Mouse (Mus musculus) mature B cell (primary cell): Measurements from ENCODE around the gene Myrip.

Source experiments
- in situ Hi-C: fragments of 300-500 bp; cut with MboI; formaldehyde crosslinking; loops from 2 replicates; pipeline ENCODE4 v1.14.3; 2019

Myrip gene

DNA sequence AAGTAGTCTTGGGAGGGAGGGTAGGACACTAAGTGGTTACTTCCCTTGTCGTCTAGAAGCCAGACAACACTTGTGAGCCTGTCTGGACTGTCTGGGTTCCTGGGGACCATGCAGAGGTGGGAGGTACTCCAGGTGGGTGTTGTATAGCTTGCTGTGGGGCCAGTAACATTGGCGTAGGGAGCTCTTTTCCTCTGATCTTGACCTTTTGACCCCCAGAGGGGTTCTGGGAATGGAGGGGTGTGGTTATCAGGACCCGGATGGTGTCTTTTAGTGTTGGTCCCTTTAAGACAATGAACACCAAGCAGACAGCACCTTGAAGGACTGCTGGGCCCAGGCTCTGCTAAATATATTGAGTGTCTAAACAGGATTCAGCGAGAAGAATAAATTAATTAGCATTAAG is 36.9 kb downstream of the Myrip start:
- in situ Hi-C loops = no loop called here

GRCm38 (mm10) chr9:120339975-120340695 is 38.8 kb downstream of the Myrip start:
- in situ Hi-C loops = no loop called here

- in situ Hi-C loops = no loop called here
These were observed 41.9 kb downstream of the Myrip start for GRCm38 (mm10) chr9:120343123-120343790.

GRCm38 (mm10) chr9:120345651-120346151 is 44.4 kb downstream of the Myrip start:
- in situ Hi-C loops = no loop called here

- in situ Hi-C loops = no loop called here
These were observed 47.8 kb downstream of the Myrip start for GRCm38 (mm10) chr9:120349145-120349544.

DNA sequence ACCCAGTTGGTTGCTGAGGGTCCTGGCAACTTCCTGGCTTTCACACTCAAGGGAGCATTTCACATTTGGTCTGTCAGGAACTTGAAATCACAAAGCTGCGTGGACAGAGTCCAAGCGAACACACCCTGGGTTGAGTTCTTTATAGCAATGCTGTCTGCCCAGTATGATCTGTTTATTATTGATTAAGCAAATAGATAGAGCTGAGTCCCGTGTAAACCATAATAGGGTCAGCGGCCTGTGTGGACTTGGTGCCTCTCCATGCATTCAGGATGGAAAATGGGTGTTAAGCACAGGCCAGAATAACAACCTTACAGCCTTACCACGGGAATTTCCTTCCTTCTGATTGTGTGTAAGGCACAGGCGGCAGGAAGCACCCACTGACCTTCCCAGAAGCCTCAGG is 49.0 kb downstream of the Myrip start:
- in situ Hi-C loops = no loop called here

DNA sequence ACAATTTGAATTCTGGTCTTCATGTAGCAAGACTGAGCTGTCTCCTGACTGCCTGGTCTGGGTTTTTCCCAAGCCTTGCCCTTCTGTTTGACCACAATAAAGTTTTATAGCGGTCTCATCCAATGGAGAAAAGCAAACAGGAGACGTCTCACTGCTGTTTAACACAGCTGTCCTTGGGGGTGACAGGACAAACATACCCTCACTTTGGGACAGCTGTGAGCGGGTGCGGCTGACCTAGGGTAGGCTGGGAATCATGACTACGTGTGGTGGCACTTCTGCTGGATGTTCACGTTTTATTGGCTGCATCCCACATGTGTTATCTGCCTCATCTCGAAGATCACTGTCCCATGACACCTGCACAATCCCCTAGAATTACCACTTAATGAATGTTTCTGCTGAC is 49.7 kb downstream of the Myrip start:
- in situ Hi-C loops = no loop called here

DNA sequence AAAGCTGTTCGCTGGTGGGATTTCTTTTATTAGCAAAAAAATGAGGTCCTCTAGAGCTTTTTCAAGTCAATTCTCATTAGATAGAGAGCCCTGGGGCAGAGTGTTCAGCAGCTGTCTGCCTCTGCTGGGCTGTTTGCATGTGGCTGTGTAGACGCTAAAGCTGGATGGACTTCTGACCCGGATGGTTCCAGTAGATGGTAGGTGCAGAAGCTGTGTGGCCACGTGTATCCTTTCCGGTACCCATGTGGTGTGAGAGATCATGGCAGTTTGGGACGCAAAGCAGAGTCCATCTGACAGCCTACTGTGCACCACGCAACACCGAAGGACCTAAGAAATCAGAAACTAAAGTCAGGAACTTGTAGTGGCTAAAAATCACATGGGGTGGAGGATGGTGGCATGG is 50.2 kb downstream of the Myrip start:
- in situ Hi-C loops = no loop called here

DNA sequence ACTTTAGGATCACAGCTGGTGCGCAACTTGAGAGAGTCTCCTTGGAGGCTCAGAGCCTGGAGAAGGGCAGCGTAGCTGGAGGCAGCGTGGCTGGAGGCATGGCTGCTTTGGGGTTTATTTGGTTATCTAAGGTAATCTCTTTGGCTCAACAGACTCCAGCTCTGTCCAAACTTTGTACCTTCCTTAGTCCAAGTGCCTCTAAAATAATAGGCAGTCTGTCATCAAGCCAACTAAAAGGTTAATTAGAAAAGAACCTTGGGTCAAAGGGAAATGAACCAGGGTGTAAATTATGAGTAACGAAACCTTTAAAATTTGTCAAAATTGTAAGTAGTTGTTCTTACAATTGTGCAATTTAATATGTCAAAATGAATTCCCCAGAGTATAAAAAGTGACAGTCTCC is 51.7 kb downstream of the Myrip start:
- in situ Hi-C loops = no loop called here

- in situ Hi-C loops = no loop called here
These were observed 52.7 kb downstream of the Myrip start for GRCm38 (mm10) chr9:120353967-120354366.

DNA sequence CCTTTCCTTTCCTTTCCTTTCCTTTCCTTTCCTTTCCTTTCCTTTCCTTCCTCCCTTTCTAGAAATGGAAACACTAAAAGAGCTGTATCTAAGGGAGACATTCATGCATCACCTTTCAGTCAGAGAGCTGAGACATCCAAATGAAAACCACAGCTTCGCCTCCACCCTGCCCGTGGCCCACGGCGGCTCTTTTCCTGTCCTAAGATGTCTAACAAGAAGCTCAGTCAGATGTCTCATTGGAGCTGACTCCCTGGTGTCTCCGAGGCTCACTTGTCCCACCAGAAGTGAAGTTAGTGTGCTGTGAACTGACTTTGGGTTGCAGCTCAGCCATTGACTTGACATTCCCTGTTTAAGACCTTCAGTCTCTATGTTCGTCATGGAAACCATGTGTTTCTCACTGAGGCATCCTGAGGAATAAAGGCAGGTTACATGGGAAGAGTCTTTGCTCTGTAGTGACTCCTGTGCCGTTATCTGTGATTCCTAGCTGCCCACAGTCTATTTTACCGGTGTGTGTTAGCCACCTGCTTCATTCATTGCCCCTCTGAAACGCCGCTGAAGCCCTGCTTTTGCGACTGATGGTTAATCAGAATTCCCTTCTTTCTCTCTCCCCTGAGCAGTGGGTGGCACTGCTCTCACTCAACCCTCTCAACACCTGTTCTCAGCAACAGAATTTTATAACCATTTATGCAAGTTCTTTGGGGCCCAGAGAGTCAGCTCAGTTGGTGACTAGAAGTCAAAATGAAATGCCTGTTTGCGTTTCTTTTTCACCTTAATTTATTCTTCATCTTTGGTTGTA is 53.4 kb downstream of the Myrip start:
- in situ Hi-C loops = no loop called here

GRCm38 (mm10) chr9:120356490-120356889 is 55.2 kb downstream of the Myrip start:
- in situ Hi-C loops = no loop called here

- in situ Hi-C loops = no loop called here
These were observed 56.7 kb downstream of the Myrip start for GRCm38 (mm10) chr9:120358060-120358459.

DNA sequence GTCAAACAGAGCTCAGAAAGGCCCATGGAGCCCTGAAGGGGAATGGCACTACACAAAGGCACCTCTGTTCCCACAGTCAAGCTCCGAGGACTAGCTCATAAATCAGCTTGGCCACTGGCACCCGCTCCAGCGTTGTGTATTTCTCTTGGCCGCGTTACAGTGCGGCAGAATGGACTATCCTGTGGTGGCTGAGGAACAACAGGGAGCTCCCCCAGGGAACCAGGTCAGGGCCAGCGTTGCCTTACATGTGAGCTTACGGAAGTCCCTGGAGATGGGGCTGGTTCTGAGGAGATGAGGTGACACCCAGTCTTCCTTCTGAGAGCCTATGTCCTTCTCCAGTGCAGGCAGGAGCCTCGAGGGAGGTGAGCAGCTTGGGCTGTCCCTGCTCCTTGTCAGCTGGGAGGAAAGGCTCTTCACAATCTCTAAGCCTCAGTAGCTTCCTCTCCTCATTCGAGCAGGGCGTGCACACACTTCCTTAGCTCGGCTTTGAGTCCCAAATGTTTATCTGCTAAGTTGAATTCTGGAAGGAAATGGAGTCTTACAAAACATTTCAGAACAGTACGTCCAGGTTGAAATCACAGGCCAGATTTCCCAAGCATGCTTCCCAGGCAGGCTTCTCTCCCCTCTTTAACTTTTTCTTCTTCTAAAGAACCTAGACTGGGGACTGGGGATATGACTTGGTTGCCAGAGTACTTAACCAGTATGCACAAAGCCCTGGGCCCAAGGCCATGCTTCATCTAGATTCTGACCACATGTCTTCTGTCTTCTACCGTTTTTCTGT is 59.3 kb downstream of the Myrip start:
- in situ Hi-C loops = no loop called here

DNA sequence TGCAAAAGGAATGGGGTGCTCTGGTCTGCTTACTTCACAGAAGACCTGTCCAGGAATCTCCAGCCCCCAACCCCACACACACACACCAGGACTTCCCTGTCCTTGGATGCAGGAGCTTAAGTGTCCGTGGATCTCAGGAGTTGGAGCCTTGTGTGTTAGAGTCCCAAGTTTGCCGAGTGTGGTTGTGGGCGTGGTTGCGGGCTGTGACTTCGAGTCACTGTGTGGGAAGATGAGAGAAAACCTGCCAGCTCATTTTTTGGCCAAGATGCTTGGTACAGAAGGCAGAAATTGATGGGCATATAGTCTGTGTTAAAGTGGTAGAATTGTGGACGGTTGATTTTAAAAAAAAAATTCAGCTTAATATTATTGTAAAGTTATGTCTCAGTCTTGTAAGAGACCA is 60.3 kb downstream of the Myrip start:
- in situ Hi-C loops = no loop called here

- in situ Hi-C loops = no loop called here
These were observed 61.4 kb downstream of the Myrip start for GRCm38 (mm10) chr9:120362684-120363083.

GRCm38 (mm10) chr9:120364653-120365283 is 63.5 kb downstream of the Myrip start:
- in situ Hi-C loops = no loop called here

DNA sequence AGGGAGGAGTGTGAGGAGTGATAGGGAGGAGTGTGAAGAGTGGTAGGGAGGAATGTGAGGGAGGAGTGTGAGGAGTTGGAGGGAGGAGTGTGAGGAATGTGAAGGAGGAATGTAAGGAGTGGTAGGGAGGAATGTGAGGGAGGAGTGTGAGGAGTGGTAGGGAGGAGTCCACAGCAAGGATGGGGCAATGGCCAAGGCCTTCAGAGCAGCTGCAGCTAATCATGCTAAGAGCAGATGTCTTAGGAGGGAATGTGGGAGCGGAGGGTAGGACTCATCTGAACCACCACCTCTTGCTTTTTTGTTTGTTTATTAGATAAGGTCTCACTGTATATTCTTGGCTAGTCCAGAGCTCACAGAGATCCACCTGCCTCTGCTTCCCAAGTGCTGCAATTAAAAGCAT is 66.2 kb downstream of the Myrip start:
- in situ Hi-C loops = no loop called here

DNA sequence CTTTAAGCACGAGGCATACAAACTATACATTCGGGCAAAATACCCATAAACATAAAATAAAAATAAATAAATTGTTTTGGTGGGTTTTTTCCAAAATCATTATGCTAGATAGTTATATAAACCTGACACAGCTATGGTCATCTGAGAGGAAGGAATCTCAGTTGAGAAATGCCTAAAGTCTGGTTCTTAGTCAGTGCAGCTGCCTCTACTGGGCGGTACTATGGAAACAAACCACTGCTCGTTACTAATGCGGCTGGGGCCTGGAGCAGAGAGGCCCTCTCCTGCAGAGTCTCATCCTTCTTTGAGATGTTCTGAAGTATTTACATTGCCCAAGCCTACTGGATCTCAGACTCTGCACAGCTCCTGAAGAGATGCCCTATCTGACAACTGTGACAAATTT is 70.3 kb downstream of the Myrip start:
- in situ Hi-C loops = no loop called here

- in situ Hi-C loops = no loop called here
These were observed 71.0 kb downstream of the Myrip start for GRCm38 (mm10) chr9:120372347-120372746.

DNA sequence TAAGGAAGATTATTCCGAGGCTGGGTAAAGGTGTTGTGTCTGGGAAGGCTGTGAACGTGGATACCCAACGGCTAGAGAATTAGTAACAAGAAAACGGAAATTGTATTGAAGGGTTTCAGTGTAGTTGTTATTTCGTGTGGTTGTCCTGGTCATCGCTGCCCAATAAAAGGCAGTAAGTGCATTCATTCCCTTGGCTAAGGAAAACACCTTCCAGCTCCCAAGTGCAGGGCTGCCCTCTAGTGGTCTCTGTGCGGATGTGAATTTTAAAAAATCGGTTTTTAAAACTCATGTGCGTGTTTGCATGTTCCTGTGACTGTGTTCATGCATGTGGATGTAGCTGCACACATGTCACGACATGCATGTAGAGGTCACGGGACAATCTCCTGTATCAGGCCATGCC is 76.4 kb downstream of the Myrip start:
- in situ Hi-C loops = no loop called here
